Mouse (Mus musculus) MEL (cell line): ENCODE measurements around the gene St7l. TPM values are rescaled to one million over a fixed set of nuclear protein-coding genes. Genes with fewer than 3 reads are reported as not detected.

Source experiments
- DNase-seq: peaks from one replicate; pipeline ENCODE4 v3.0.0; 2011; ENCODE audit warnings: low read depth, low spot score
- H3K27ac ChIP-seq: 2 replicates; pipeline ENCODE4 v1.5.1; 2012; ENCODE audit warnings: low read depth, mild to moderate bottlenecking, control low read depth, low read length, moderate library complexity; ENCODE audit not compliant: control insufficient read depth
- H3K27me3 ChIP-seq, 2 experiments: fragments of 150-350 bp in 1 of 2; sonication (generic) in 1 of 2; 2 replicates each; pipeline ENCODE4 v1.6.1; 2012; ENCODE audit warnings: low read length in 2 of 2, mild to moderate bottlenecking in 2 of 2, improper control_type of control experiment in 1 of 2, moderate library complexity in 1 of 2; ENCODE audit not compliant: insufficient read depth in 2 of 2, control insufficient read depth in 1 of 2
- H3K36me3 ChIP-seq, 2 experiments: 2 replicates each; pipeline ENCODE4 v1.6.1; 2012 to 2014; ENCODE audit warnings: low read length in 2 of 2, improper control_type of control experiment in 1 of 2, inconsistent platforms in 1 of 2, mild to moderate bottlenecking in 1 of 2; ENCODE audit not compliant: insufficient read depth in 2 of 2, control insufficient read depth in 1 of 2
- H3K4me1 ChIP-seq, 2 experiments: fragments of 150-350 bp in 1 of 2; sonication (generic) in 1 of 2; 2 replicates each; pipeline ENCODE4 v1.6.1; 2012; ENCODE audit warnings: low read length in 2 of 2, improper control_type of control experiment in 1 of 2, mild to moderate bottlenecking in 1 of 2; ENCODE audit not compliant: insufficient read depth in 2 of 2, control insufficient read depth in 1 of 2
- H3K4me3 ChIP-seq, 2 experiments: fragments of 150-350 bp in 1 of 2; sonication (generic) in 1 of 2; 2 replicates each; pipeline ENCODE4 v1.5.1; 2012; ENCODE audit warnings: low read depth in 2 of 2, low read length in 2 of 2, mild to moderate bottlenecking in 2 of 2, moderate library complexity in 2 of 2, control low read depth in 1 of 2, improper control_type of control experiment in 1 of 2; ENCODE audit not compliant: control insufficient read depth in 1 of 2, insufficient read depth in 1 of 2
- H3K79me2 ChIP-seq: 2 replicates; pipeline ENCODE4 v1.6.1; 2012; ENCODE audit warnings: mild to moderate bottlenecking, low read length, moderate library complexity; ENCODE audit not compliant: control insufficient read depth, poor library complexity, insufficient read depth
- H3K9ac ChIP-seq: 2 replicates; pipeline ENCODE4 v1.6.1; 2012; ENCODE audit warnings: low read depth, mild to moderate bottlenecking, control low read depth, low read length, moderate library complexity; ENCODE audit not compliant: control insufficient read depth, poor library complexity, severe bottlenecking
- H3K9me3 ChIP-seq: fragments of 150-350 bp; sonication (generic); replicated peaks from 2 replicates; pipeline ENCODE4 v1.6.1; 2012; ENCODE audit warnings: mild to moderate bottlenecking, low read length, improper control_type of control experiment, moderate library complexity; ENCODE audit not compliant: insufficient read depth
- ELF1 ChIP-seq: IDR thresholded peaks from 2 replicates; pipeline ENCODE4 v1.6.1; 2014; ENCODE audit warnings: low read depth, mild to moderate bottlenecking, inconsistent platforms, low read length, improper control_type of control experiment, moderate library complexity
- ETS1 ChIP-seq: IDR thresholded peaks from 2 replicates; pipeline ENCODE4 v1.6.1; 2012; ENCODE audit warnings: low read depth, mild to moderate bottlenecking, inconsistent platforms, low read length, improper control_type of control experiment, moderate library complexity
- GABPA ChIP-seq: IDR thresholded peaks from 2 replicates; pipeline ENCODE4 v1.6.1; 2012; ENCODE audit warnings: low read depth, mild to moderate bottlenecking, inconsistent platforms, low read length, improper control_type of control experiment, moderate library complexity
- HCFC1 ChIP-seq: IDR thresholded peaks from 2 replicates; pipeline ENCODE4 v1.6.1; 2012; ENCODE audit warnings: low read depth, mild to moderate bottlenecking, inconsistent platforms, low read length, improper control_type of control experiment, moderate library complexity
- JUND ChIP-seq: IDR thresholded peaks from 2 replicates; pipeline ENCODE4 v1.6.1; 2011; ENCODE audit warnings: low read depth, mild to moderate bottlenecking, improper control_type of control experiment, low read length
- KAT2A ChIP-seq: conservative IDR thresholded peaks from 2 replicates; pipeline ENCODE4 v1.6.1; 2012; ENCODE audit warnings: low read depth, low read length, improper control_type of control experiment, inconsistent platforms
- MAFK ChIP-seq: IDR thresholded peaks from 2 replicates; pipeline ENCODE4 v1.6.1; 2011; ENCODE audit warnings: low read depth, mild to moderate bottlenecking, low read length, improper control_type of control experiment, borderline replicate concordance
- MAX ChIP-seq: IDR thresholded peaks from 2 replicates; pipeline ENCODE4 v1.6.1; 2011; ENCODE audit warnings: low read length, improper control_type of control experiment
- MXI1 ChIP-seq: IDR thresholded peaks from 2 replicates; pipeline ENCODE4 v1.6.1; 2011; ENCODE audit warnings: mild to moderate bottlenecking, low read depth, low read length, improper control_type of control experiment
- MYB ChIP-seq: IDR thresholded peaks from 2 replicates; pipeline ENCODE4 v1.6.1; 2011; ENCODE audit warnings: mild to moderate bottlenecking, low read depth, low read length, improper control_type of control experiment
- MYC ChIP-seq: IDR thresholded peaks from 2 replicates; pipeline ENCODE4 v1.6.1; 2011; ENCODE audit warnings: low read depth, mild to moderate bottlenecking, low read length, improper control_type of control experiment, moderate library complexity
- NELFE ChIP-seq: IDR thresholded peaks from 2 replicates; pipeline ENCODE4 v1.6.1; 2011; ENCODE audit warnings: low read depth, low read length, improper control_type of control experiment
- POLR2AphosphoS2 ChIP-seq: IDR thresholded peaks from 2 replicates; pipeline ENCODE4 v1.6.1; 2011; ENCODE audit warnings: low read length, improper control_type of control experiment
- RAD21 ChIP-seq: IDR thresholded peaks from 2 replicates; pipeline ENCODE4 v1.6.1; 2011; ENCODE audit warnings: mild to moderate bottlenecking, low read depth, low read length, improper control_type of control experiment
- TAL1 ChIP-seq: IDR thresholded peaks from 2 replicates; pipeline ENCODE4 v1.6.1; 2012; ENCODE audit warnings: mild to moderate bottlenecking, inconsistent platforms, low read length, moderate library complexity, mixed read lengths
- TBP ChIP-seq: IDR thresholded peaks from 2 replicates; pipeline ENCODE4 v1.8.0; 2011; ENCODE audit warnings: low read depth, low read length, improper control_type of control experiment
- TCF12 ChIP-seq: IDR thresholded peaks from 2 replicates; pipeline ENCODE4 v1.6.1; 2014; ENCODE audit warnings: low read depth, mild to moderate bottlenecking, inconsistent platforms, low read length, improper control_type of control experiment, moderate library complexity
- UBTF ChIP-seq: IDR thresholded peaks from 2 replicates; pipeline ENCODE4 v1.6.1; 2012; ENCODE audit warnings: low read depth, mild to moderate bottlenecking, inconsistent platforms, low read length, improper control_type of control experiment, moderate library complexity, borderline replicate concordance; ENCODE audit not compliant: insufficient read depth
- USF2 ChIP-seq, 2 experiments: IDR thresholded peaks; 2 replicates each; pipeline ENCODE4 v1.6.1; 2011 to 2012; ENCODE audit warnings: improper control_type of control experiment in 2 of 2, low read length in 2 of 2, borderline replicate concordance in 1 of 2, inconsistent platforms in 1 of 2, low read depth in 1 of 2, mild to moderate bottlenecking in 1 of 2; ENCODE audit not compliant: insufficient read depth in 1 of 2
- ZKSCAN1 ChIP-seq: IDR thresholded peaks from 2 replicates; pipeline ENCODE4 v1.6.1; 2012; ENCODE audit warnings: low read depth, mild to moderate bottlenecking, inconsistent platforms, low read length, improper control_type of control experiment, moderate library complexity
- ZNF384 ChIP-seq: IDR thresholded peaks from 2 replicates; pipeline ENCODE4 v1.6.1; 2012; ENCODE audit warnings: low read depth, mild to moderate bottlenecking, inconsistent platforms, low read length, improper control_type of control experiment
- polyA plus RNA-seq, 2 experiments: library from polyadenylated mRNA; stranded (reverse) in 1 of 2; unstranded in 1 of 2; fragments of >175 nt in 1 of 2; fragments of >200 nt in 1 of 2; gene quantifications; 2 replicates each; pipeline versions ENCODE4 v1.2.1 to v1.2.4; 2012; ENCODE audit warnings: low replicate concordance in 2 of 2, low read depth in 1 of 2; ENCODE audit not compliant: insufficient read length in 2 of 2, insufficient read depth in 1 of 2, missing spikeins in 1 of 2
- total RNA-seq: library from RNA; depleted of rRNA; stranded (reverse); fragments of 300-350 nt; gene quantifications from 2 replicates; pipeline ENCODE4 v1.2.3, GENCODE M21; 2012

Gene St7l
- total and polyA plus RNA-seq, 3 experiments: 8.0 to 8.6 TPM; not detected in 1

DNA sequence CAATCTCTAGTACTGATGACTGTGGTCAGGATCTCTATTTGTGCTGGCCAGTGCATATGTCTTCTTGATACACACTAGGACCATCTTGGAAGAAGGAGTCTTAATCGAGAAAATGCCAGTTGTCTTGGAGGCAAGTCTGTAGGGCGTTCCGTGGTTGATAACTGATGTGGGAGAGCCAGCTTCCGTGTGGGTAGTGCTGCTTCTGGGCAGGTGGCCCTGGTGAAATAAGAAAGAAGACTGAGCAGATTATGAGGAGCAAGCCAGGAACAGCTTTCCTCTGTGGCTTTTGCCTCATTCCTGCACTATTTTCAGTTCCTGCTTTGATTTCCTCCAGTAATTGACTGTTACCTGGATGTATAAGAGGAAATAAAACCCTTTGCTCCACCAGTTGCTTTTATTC lies 41.6 kb downstream of the St7l start:
- Histone ChIP-seq H3K9ac (no peak overlapping the region), H3K36me3 (no peaks in the 10 kb centered on the region; a peak in 2 of 4 replicates), H3K9me3 (no peaks in the 10 kb centered on the region), H3K4me3 (no peak overlapping the region), H3K27me3 (no peaks in the 10 kb centered on the region), H3K79me2 (no peaks in the 10 kb centered on the region), H3K27ac (no peak overlapping the region), H3K4me1 (no peaks in the 10 kb centered on the region)
- no peak for DNase-seq
- TF ChIP-seq MAX (no peak), KAT2A (no peak), TAL1 (no peak), HCFC1 (no peak)

- H3K9ac ChIP-seq: no peak overlapping the region
- no peak overlapping the region for H3K27ac ChIP-seq
- no peaks in the 10 kb centered on the region for H3K9me3 ChIP-seq
- H3K4me1 ChIP-seq: no peaks in the 10 kb centered on the region
- no peaks in the 10 kb centered on the region for H3K79me2 ChIP-seq
- H3K36me3 ChIP-seq: no peaks in the 10 kb centered on the region; a peak in 2 of 4 replicates
- H3K27me3 ChIP-seq: no peaks in the 10 kb centered on the region
- no peak for TF ChIP-seq ZKSCAN1
- TF ChIP-seq, all 39 proteins: peak for 0
- H3K4me3 ChIP-seq: no peak overlapping the region
- DNase-seq: no peak
Observed at GRCm38 (mm10) chr3:104906007-104906406, 42.2 kb downstream of the St7l start.

GRCm38 (mm10) chr3:104909195-104909594 lies 45.4 kb downstream of the St7l start:
- Histone ChIP-seq H3K79me2 (no peaks in the 10 kb centered on the region), H3K4me3 (no peak overlapping the region), H3K4me1 (no peaks in the 10 kb centered on the region), H3K9ac (no peak overlapping the region), H3K9me3 (no peaks in the 10 kb centered on the region), H3K27me3 (no peaks in the 10 kb centered on the region), H3K27ac (no peak overlapping the region), H3K36me3 (no peaks in the 10 kb centered on the region; a peak in 2 of 4 replicates)
- TF ChIP-seq ETS1 (no peak), UBTF (no peak), JUND (no peak), ELF1 (no peak), RAD21 (no peak), USF2 (IDR thresholded peaks at IDR 0.05; ENCODE audit: borderline replicate concordance in 1 of 2, insufficient read depth in 1 of 2, low read depth in 1 of 2, low read length in 2 of 2) (no peak), ZKSCAN1 (no peak), TAL1 (no peak), MAX (no peak), MAFK (no peak), TCF12 (no peak), KAT2A (no peak), MYB (no peak), ZNF384 (no peak), MYC (no peak), POLR2AphosphoS2 (no peak), NELFE (no peak), TBP (no peak), MXI1 (no peak), GABPA (no peak)
- no peak for DNase-seq
